Mouse (Mus musculus): ENCODE measurements at regions not wholly inside any gene's neighbourhood (a gene's known extent, or its start where the extent isn't known, plus 50 kb on each side); places are given as distances from the start of the nearest gene placed in this dataset.

- no peak for DNase-seq (ENCODE audit: low read depth, low spot score)
Measured at GRCm38 (mm10) chr2:159354247-159354646, 559.6 kb downstream of the Dhx35 start.

GRCm38 (mm10) chr2:159356503-159356902 lies 561.9 kb downstream of the Dhx35 start:
- DNase-seq (ENCODE audit: low read depth, low spot score) = no peak

GRCm38 (mm10) chr2:159361371-159361770 lies 566.8 kb downstream of the Dhx35 start:
- DNase-seq (ENCODE audit: low read depth, low spot score) = no peak

- no peak for DNase-seq (ENCODE audit: low read depth, low spot score)
Measured at GRCm38 (mm10) chr2:159392865-159393264, 598.3 kb downstream of the Dhx35 start.

GRCm38 (mm10) chr2:159401421-159402100 lies 607.0 kb downstream of the Dhx35 start:
- no peak for DNase-seq (ENCODE audit: low read depth, low spot score)

- no peak for DNase-seq (ENCODE audit: low read depth, low spot score)
Measured at GRCm38 (mm10) chr2:159404940-159405339, 610.3 kb downstream of the Dhx35 start.

GRCm38 (mm10) chr2:159414599-159414998 lies 620.0 kb downstream of the Dhx35 start:
- no peak for DNase-seq (ENCODE audit: low read depth, low spot score)

GRCm38 (mm10) chr2:159418371-159418940 lies 623.8 kb downstream of the Dhx35 start:
- no peak for DNase-seq (ENCODE audit: low read depth, low spot score)

GRCm38 (mm10) chr2:159422281-159422937 lies 627.8 kb downstream of the Dhx35 start:
- no peak for DNase-seq (ENCODE audit: low read depth, low spot score)

- no peak for DNase-seq (ENCODE audit: low read depth, low spot score)
Measured at GRCm38 (mm10) chr2:159428201-159428600, 633.6 kb downstream of the Dhx35 start.

- no peak for DNase-seq (ENCODE audit: low read depth, low spot score)
Measured at GRCm38 (mm10) chr2:159430577-159431329, 636.1 kb downstream of the Dhx35 start.

- DNase-seq (ENCODE audit: low read depth, low spot score) = no peak
Measured at GRCm38 (mm10) chr2:159438961-159439360, 644.4 kb downstream of the Dhx35 start.

GRCm38 (mm10) chr2:159443581-159443980 lies 649.0 kb downstream of the Dhx35 start:
- no peak for DNase-seq (ENCODE audit: low read depth, low spot score)

- no peak for DNase-seq (ENCODE audit: low read depth, low spot score)
Measured at GRCm38 (mm10) chr2:159446434-159446833, 651.8 kb downstream of the Dhx35 start.

GRCm38 (mm10) chr2:159446886-159447285 lies 652.3 kb downstream of the Dhx35 start:
- no peak for DNase-seq (ENCODE audit: low read depth, low spot score)

- no peak for DNase-seq (ENCODE audit: low read depth, low spot score)
Measured at GRCm38 (mm10) chr2:159448976-159449375, 654.4 kb downstream of the Dhx35 start.

- DNase-seq (ENCODE audit: low read depth, low spot score) = no peak
Measured at GRCm38 (mm10) chr2:159451439-159451838, 656.8 kb downstream of the Dhx35 start.

GRCm38 (mm10) chr2:159481399-159482080 lies 686.9 kb downstream of the Dhx35 start:
- no peak for DNase-seq (ENCODE audit: low read depth, low spot score)

- no peak for DNase-seq (ENCODE audit: low read depth, low spot score)
Measured at GRCm38 (mm10) chr2:159491090-159491489, 696.5 kb downstream of the Dhx35 start.

- no peak for DNase-seq (ENCODE audit: low read depth, low spot score)
Measured at GRCm38 (mm10) chr2:159498691-159499090, 704.1 kb downstream of the Dhx35 start.

GRCm38 (mm10) chr2:159501039-159501438 lies 706.4 kb downstream of the Dhx35 start:
- no peak for DNase-seq (ENCODE audit: low read depth, low spot score)

GRCm38 (mm10) chr2:159519066-159519465 lies 724.5 kb downstream of the Dhx35 start:
- no peak for DNase-seq (ENCODE audit: low read depth, low spot score)

All from A20 (cell line).